Mouse (Mus musculus) thymus, adult 2 months (tissue): Measurements from ENCODE around the gene Yjefn3. TPM values are rescaled to one million over a fixed set of nuclear protein-coding genes. Genes with fewer than 3 reads are reported as not detected.

ENCODE experiments used
- DNase-seq: peaks from one replicate; pipeline ENCODE4 v3.0.0; 2021
- H3K27ac ChIP-seq: fragments of 200-500 bp; 2 replicates; pipeline ENCODE4 v1.5.1; 2012; ENCODE audit warnings: low read length, control low read depth; ENCODE audit not compliant: control insufficient read depth, insufficient read depth
- H3K27me3 ChIP-seq: fragments of 200-500 bp; 2 replicates; pipeline ENCODE4 v1.6.1; 2012; ENCODE audit warnings: mild to moderate bottlenecking, low read length, moderate library complexity, mixed read lengths; ENCODE audit not compliant: control insufficient read depth, insufficient read depth
- H3K36me3 ChIP-seq: fragments of 200-500 bp; 2 replicates; pipeline ENCODE4 v1.6.1; 2012; ENCODE audit warnings: mild to moderate bottlenecking, low read length, moderate library complexity; ENCODE audit not compliant: control insufficient read depth, insufficient read depth
- H3K4me1 ChIP-seq: fragments of 200-500 bp; replicated peaks from 2 replicates; pipeline ENCODE4 v1.6.1; 2012; ENCODE audit warnings: low read length; ENCODE audit not compliant: control insufficient read depth, insufficient read depth
- H3K4me3 ChIP-seq: fragments of 200-500 bp; 2 replicates; pipeline ENCODE4 v1.5.1; 2012; ENCODE audit warnings: mild to moderate bottlenecking, low read length, control low read depth, moderate library complexity; ENCODE audit not compliant: control insufficient read depth, insufficient read depth
- CTCF ChIP-seq: fragments of 200-500 bp; IDR thresholded peaks from 2 replicates; pipeline ENCODE4 v1.5.1; 2012; ENCODE audit warnings: mild to moderate bottlenecking, control low read depth, low read length, moderate library complexity, borderline replicate concordance; ENCODE audit not compliant: control insufficient read depth, poor library complexity, insufficient read depth; ENCODE audit errors: extremely low read depth
- POLR2A ChIP-seq: fragments of 200-500 bp; IDR thresholded peaks from 2 replicates; pipeline ENCODE4 v1.6.1; 2012; ENCODE audit warnings: mild to moderate bottlenecking, low read length, control low read depth, moderate library complexity; ENCODE audit not compliant: control insufficient read depth, poor library complexity, insufficient read depth; ENCODE audit errors: extremely low read depth
- WGBS: fragments of 180-500 bp; shearing (Covaris S2); methylation state at CpG from one replicate; pipeline ENCODE4 v1.1.7; 2018; 5-methylcytosine and 5-hydroxymethylcytosine counted together
- polyA plus RNA-seq: library from polyadenylated mRNA; depleted of rRNA; stranded (reverse); fragments of >200 nt; gene quantifications from 2 replicates; pipeline ENCODE4 v1.2.3, GENCODE M21; 2012

Gene Yjefn3
- polyA plus RNA-seq, 1 experiment: 11.7 TPM

DNA sequence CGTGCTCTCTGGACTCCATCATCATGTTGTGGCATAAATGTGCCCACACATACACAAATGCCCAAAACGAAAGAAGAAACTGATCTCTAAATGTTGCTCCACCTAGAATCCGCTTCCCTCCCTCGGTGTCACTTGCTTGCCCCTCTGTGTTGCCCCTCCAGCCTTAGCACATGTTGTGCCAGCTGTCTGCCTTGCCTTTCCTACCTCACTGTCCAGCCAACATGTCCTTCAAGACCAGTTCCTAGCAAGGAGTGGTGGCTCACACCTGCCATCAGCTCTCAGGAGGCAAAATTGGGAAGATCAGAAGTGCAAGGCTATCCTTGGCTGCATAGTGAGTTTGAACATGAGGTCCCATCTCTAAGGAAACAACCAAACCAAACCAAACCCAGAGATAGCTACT, 25.1 kb downstream of the Yjefn3 start:
- Histone ChIP-seq H3K4me3 (no peak overlapping the region), H3K27ac (no peak overlapping the region), H3K27me3 (peaks cover 18% of the 10 kb centered on the region; the same call in 1 of the 2 replicates), H3K4me1 (peaks cover 11% of the 10 kb centered on the region; the same call in 1 of the 2 replicates), H3K36me3 (no peaks in the 10 kb centered on the region)
- TF ChIP-seq CTCF (no peak), POLR2A (no peak)
- DNase-seq: no peak
- 91% methylated on average over 4 of the region's 4 CpGs for WGBS

DNA sequence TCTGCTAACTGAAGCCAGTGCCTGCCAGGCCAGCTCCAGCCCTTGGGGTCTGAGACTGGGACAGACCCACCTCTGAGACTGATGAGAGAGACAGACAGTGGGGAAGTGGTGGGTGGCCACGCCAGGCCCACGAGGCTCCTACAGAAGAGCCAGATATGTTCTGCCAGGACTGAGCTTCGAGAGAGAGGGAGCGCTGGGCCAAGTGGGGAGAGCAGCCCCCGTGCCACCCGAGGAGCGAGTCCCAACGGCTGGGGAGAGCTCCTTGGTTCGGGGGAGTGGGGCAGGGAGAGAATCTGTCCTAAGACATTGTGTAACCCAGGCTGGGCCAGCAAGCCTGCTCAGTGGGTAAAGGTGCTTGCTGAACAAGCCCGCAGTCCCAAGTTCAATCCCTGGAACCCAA, 25.5 kb downstream of the Yjefn3 start:
- no peak overlapping the region for H3K27ac ChIP-seq
- peaks cover 7% of the 10 kb centered on the region; the same call in 1 of the 2 replicates for H3K4me1 ChIP-seq
- 84% methylated on average over 10 of the region's 10 CpGs for WGBS
- peaks cover 16% of the 10 kb centered on the region; the same call in 1 of the 2 replicates for H3K27me3 ChIP-seq
- no peaks in the 10 kb centered on the region for H3K36me3 ChIP-seq
- DNase-seq: no peak
- no peak overlapping the region for H3K4me3 ChIP-seq
- no peak for TF ChIP-seq POLR2A
- TF ChIP-seq CTCF: no peak

DNA sequence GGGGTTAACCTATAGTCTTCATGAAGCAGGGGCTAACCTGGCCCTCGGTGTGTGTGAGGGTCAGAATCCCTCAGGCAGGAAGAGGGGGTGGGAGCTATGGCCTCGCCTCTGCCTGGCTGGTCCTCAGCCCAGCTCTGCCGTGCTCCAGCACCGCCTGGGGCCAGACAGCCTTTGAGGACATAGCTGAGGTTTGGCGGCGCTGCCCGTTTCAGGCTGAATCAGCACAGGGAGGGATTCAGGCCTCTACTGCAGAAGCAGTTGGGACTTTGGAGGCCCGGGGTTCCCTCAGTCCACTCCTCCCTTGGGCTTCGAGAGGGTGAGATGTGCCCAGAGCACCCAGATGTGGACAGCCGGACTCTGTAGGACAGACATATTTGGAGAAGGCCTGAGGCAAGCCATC, 26.4 kb downstream of the Yjefn3 start:
- Histone ChIP-seq H3K36me3 (no peaks in the 10 kb centered on the region), H3K27me3 (peaks cover 8% of the 10 kb centered on the region; the same call in 1 of the 2 replicates), H3K27ac (no peak overlapping the region), H3K4me1 (no peaks in the 10 kb centered on the region), H3K4me3 (no peak overlapping the region)
- TF ChIP-seq CTCF (no peak), POLR2A (no peak)
- 70% methylated on average over 10 of the region's 10 CpGs for WGBS
- no peak for DNase-seq

DNA sequence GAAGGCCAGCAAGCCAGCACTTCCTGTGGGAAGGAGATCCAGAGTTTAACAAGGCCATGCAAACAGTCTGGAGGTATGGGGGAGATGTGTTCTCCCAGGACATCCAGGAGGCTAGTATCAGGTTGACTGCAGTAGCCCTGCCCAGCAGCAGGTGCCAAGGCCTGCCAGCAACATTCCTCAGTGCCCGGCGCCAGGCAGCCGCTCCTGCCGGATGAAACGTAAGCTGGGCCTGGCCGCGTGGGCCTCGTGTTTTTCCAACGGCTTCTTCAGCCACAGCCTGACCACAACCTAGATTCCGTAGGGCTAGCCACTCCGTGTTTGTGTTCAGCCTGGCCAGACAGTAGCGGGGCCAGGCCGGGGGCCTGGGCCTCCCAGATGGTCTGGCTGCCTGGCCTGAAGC, 27.9 kb downstream of the Yjefn3 start:
- no peak for DNase-seq
- Histone ChIP-seq H3K4me1 (no peaks in the 10 kb centered on the region), H3K36me3 (no peaks in the 10 kb centered on the region), H3K4me3 (no peak overlapping the region), H3K27ac (no peak overlapping the region), H3K27me3 (no peaks in the 10 kb centered on the region)
- WGBS: 88% methylated on average over 13 of the region's 13 CpGs
- TF ChIP-seq POLR2A: no peak

- no peaks in the 10 kb centered on the region for H3K27me3 ChIP-seq
- TF ChIP-seq CTCF: no peak
- no peak for TF ChIP-seq POLR2A
- no peaks in the 10 kb centered on the region for H3K36me3 ChIP-seq
- no peak overlapping the region for H3K27ac ChIP-seq
- no peaks in the 10 kb centered on the region for H3K4me1 ChIP-seq
- H3K4me3 ChIP-seq: no peak overlapping the region
- peak; percentile 40 for DNase-seq
- 17% methylated on average over 9 of the region's 9 CpGs for WGBS
Measured at GRCm38 (mm10) chr8:69874155-69874554, 28.4 kb downstream of the Yjefn3 start.

DNA sequence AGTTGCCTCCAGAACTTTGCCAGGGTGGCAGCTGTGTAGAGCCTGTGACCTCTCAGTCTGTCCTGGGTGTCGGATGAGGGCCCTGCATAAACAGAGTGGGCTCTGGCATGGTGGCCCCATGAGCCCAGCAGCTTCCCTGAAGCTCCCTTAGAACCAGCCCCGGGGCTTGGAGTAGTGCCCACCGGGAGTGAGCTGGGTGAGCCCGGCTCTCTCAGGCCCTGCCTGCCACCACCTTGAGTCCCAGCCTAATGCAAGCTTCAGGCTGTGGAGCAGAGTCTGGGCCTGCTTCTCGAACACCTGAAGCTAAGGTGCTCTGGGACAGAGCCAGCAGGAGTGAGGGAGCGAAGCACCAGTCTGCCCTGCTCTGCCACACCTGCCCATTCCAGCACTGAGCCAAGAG, 31.6 kb downstream of the Yjefn3 start:
- Histone ChIP-seq H3K4me3 (no peak overlapping the region), H3K4me1 (no peaks in the 10 kb centered on the region), H3K27ac (no peak overlapping the region), H3K36me3 (no peaks in the 10 kb centered on the region), H3K27me3 (no peaks in the 10 kb centered on the region)
- 93% methylated on average over 6 of the region's 6 CpGs for WGBS
- no peak for DNase-seq
- TF ChIP-seq POLR2A (no peak), CTCF (no peak)
